Mouse (Mus musculus): ENCODE measurements at regions not wholly inside any gene's neighbourhood (a gene's known extent, or its start where the extent isn't known, plus 50 kb on each side); places are given as distances from the start of the nearest gene placed in this dataset.

DNA sequence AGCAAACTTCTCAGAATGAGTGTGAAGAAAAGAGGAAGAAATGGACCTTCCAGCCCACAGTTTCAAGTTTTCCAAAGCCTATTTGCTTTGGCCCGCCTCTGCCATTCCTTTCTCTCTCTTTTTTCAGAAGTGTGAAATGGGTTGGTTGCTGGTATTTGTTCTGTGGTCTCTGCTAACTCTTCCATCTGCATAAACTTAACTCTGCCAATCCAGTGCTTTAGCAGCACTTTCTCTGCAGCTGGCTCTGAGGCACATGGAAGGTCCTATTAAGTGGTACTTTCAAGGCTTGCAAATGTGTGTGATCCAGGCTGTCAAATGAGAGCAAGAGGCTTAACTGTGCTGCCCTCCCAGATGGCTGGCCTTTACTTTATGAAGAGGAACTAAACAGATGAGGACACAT is 383.6 kb downstream of the Gm826 start:
- no peak for TF ChIP-seq POLR2A (IDR thresholded peaks at IDR 0.05; ENCODE audit: borderline replicate concordance, insufficient read depth, low read length)
- TF ChIP-seq CTCF (IDR thresholded peaks at IDR 0.05; ENCODE audit: borderline replicate concordance, insufficient read depth, low read depth, low read length), result no peak
